ENCODE assay signal across 8 mouse cellular contexts in genomic region chr14:37033241-37033640, GRCm38 (mm10). TPM values are rescaled to one million over a fixed set of nuclear protein-coding genes. Genes with fewer than 3 reads are reported as not detected.
DNase-seq lines count a peak whose midpoint lies in the region; ATAC-seq lines count a peak whose summit lies in the region.

No protein-coding gene starts in this region.

- H3K36me3 ChIP-seq in intestine, embryonic 14.5 days (ENCODE audit: control insufficient read depth, insufficient read depth, low read length) = no peaks in the 10 kb centered on the region
- no peaks in the 10 kb centered on the region for H3K36me3 ChIP-seq in midbrain, embryonic 16.5 days (ENCODE audit: control insufficient read depth, insufficient read depth, low read length)

- H3K9ac ChIP-seq in intestine, embryonic 14.5 days (ENCODE audit: low read length) = no peak overlapping the region
- no peak overlapping the region for H3K9ac ChIP-seq in midbrain, embryonic 16.5 days (ENCODE audit: low read depth, low read length)

- no peak overlapping the region for H3K4me3 ChIP-seq in intestine, embryonic 14.5 days (ENCODE audit: low read depth, low read length)
- no peak overlapping the region for H3K4me3 ChIP-seq in midbrain, embryonic 16.5 days (ENCODE audit: low read depth, low read length)

- no peaks in the 10 kb centered on the region for H3K27me3 ChIP-seq in intestine, embryonic 14.5 days (replicated peaks; ENCODE audit: control insufficient read depth, insufficient read depth, low read length)
- no peaks in the 10 kb centered on the region for H3K27me3 ChIP-seq in midbrain, embryonic 16.5 days (ENCODE audit: control insufficient read depth, insufficient read depth, low read depth, low read length)

- no peak for ATAC-seq in intestine, embryonic 14.5 days (replicated peaks; ENCODE audit: low FRiP score, low TSS enrichment, low read depth)
- ATAC-seq in midbrain, embryonic 16.5 days = peak; percentile 56

- DNase-seq in ovary, postnatal 10 days (ENCODE audit: low spot score) = peak; percentile 41
- DNase-seq in ovary, adult 18-20 months (ENCODE audit: low spot score) = no peak
- DNase-seq in cerebellum, adult 9-11 months = peak; percentile 66
- DNase-seq in frontal cortex, postnatal 10 days (ENCODE audit: low spot score in 2 of 2) = peak; percentile 43 to 77
- peak; percentile 87 for DNase-seq in intestine, embryonic 14.5 days (ENCODE audit: low spot score)
- DNase-seq in left cerebral cortex, postnatal 14 days (ENCODE audit: low spot score in 2 of 2) = peak; percentile 83 to 91
- DNase-seq in spleen, postnatal 36 days (ENCODE audit: low spot score in 2 of 2) = peak; percentile 8 to 25

- no peak overlapping the region for H3K27ac ChIP-seq in intestine, embryonic 14.5 days (ENCODE audit: low read depth)
- H3K27ac ChIP-seq in midbrain, embryonic 16.5 days (ENCODE audit: low read length) = no peak overlapping the region

- intact Hi-C loops in left cerebral cortex, postnatal 14 days (cut with DNase I) = loop anchor here (2.0 to 5.0 kb wide), 4 partner anchors 66 to 166 kb away; partner anchors contain the start of gene Ccser2

- H3K4me1 ChIP-seq in intestine, embryonic 14.5 days (replicated peaks; ENCODE audit: control insufficient read depth, insufficient read depth, low read length) = no peaks in the 10 kb centered on the region
- peaks cover 4% of the 10 kb centered on the region; the same call in 1 of the 2 replicates for H3K4me1 ChIP-seq in midbrain, embryonic 16.5 days (ENCODE audit: control insufficient read depth, insufficient read depth, low read length)

- no peaks in the 10 kb centered on the region for H3K9me3 ChIP-seq in intestine, embryonic 14.5 days (ENCODE audit: control insufficient read depth, low read length)
- H3K9me3 ChIP-seq in midbrain, embryonic 16.5 days (replicated peaks; ENCODE audit: control insufficient read depth, low read length, poor library complexity, severe bottlenecking) = no peaks in the 10 kb centered on the region

- H3K4me2 ChIP-seq in intestine, embryonic 14.5 days (ENCODE audit: low read length) = no peak overlapping the region
- no peak overlapping the region for H3K4me2 ChIP-seq in midbrain, embryonic 16.5 days (ENCODE audit: low read length)

- 14% methylated on average over 7 of the region's 7 CpGs for WGBS in intestine, embryonic 14.5 days
- WGBS in midbrain, embryonic 16.5 days = 15% methylated on average over 7 of the region's 7 CpGs

RNA-seq across cellular contexts. Expression of gene Rgr, which starts 15.5 kb away (rescaled TPM):
- polyA plus RNA-seq in intestine, embryonic 14.5 days (2014; fragmentation: Nextera tagmentation; extraction: Ambion mirVana) = not detected in 2 replicates
- not detected for total RNA-seq in left cerebral cortex, postnatal 14 days (2021)
- not detected in 2 replicates for polyA plus RNA-seq in midbrain, embryonic 16.5 days (2015; fragmentation: Nextera tagmentation; extraction: Ambion mirVana)

RNA-seq across cellular contexts. Expression of gene Lrit1, which starts 21.4 kb away (rescaled TPM):
- not detected in 2 replicates for polyA plus RNA-seq in intestine, embryonic 14.5 days (2014; fragmentation: Nextera tagmentation; extraction: Ambion mirVana)
- total RNA-seq in left cerebral cortex, postnatal 14 days (2021) = under 1 TPM in 1 of 2 experiments, not detected in 1; 0.06 TPM
- not detected in 2 replicates for polyA plus RNA-seq in midbrain, embryonic 16.5 days (2015; fragmentation: Nextera tagmentation; extraction: Ambion mirVana)

RNA-seq across cellular contexts. Expression of gene Lrit2, which starts 34.5 kb away (rescaled TPM):
- polyA plus RNA-seq in intestine, embryonic 14.5 days (2014; fragmentation: Nextera tagmentation; extraction: Ambion mirVana) = not detected in 2 replicates
- total RNA-seq in left cerebral cortex, postnatal 14 days (2021) = not detected
- not detected in 2 replicates for polyA plus RNA-seq in midbrain, embryonic 16.5 days (2015; fragmentation: Nextera tagmentation; extraction: Ambion mirVana)
